Mouse (Mus musculus) liver, adult 2 months (tissue): ENCODE data around the gene Cdc6.

Source experiments
- CTCF ChIP-seq: fragments of 200-500 bp; IDR thresholded peaks from 2 replicates; pipeline ENCODE4 v1.5.1; 2011; ENCODE audit warnings: low read depth, low read length, control low read depth
- POLR2A ChIP-seq: fragments of 200-500 bp; IDR thresholded peaks from 2 replicates; pipeline ENCODE4 v1.6.1; 2011; ENCODE audit warnings: low read length, control low read depth; ENCODE audit not compliant: insufficient read depth; ENCODE audit errors: extremely low read depth

GRCm38 (mm10) chr11:98954373-98954772 lies 46.8 kb downstream of the Cdc6 start:
- TF ChIP-seq CTCF = peak; percentile 77
- no peak for TF ChIP-seq POLR2A
